ENCODE assay signal across 2 mouse cellular contexts in the genomic region with DNA sequence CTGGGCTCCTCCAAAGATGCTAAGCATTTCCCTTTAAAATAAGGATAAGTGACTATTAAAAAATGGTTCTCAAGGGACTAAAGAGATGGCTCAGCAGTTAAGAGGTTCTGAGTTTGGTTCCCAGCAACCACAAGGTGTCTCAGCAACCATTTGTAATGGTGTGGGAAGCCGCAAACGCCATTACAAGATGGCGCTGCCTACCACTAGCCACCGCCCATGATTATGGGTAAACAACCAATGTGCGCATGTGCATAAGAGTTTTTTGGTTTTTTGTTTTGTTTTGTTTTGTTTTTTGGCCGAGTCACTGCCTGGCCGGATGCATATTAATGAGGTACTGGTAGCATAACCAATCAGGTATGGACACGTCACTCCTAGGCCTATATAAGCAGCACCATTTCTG. TPM values are rescaled to one million over a fixed set of nuclear protein-coding genes. Genes with fewer than 3 reads are reported as not detected.
"Had no signal": no experiment of that assay in that cellular context is flagged by ENCODE, and none has a peak within 500 bp of the region (broad histone marks: within the 10 kb centered on the region; RNA-seq: fewer than 3 reads in every experiment).

No protein-coding gene starts in this region.

RNA-seq across cellular contexts. Expression of a gene that starts 33.8 kb away (rescaled TPM):
- polyA plus RNA-seq: liver, adult 2 months; lung, adult 2 months had no signal
